Mouse (Mus musculus) heart, embryonic 16.5 days (tissue): Measurements from ENCODE around the gene Mroh7. TPM values are rescaled to one million over a fixed set of nuclear protein-coding genes. Genes with fewer than 3 reads are reported as not detected.
A peak's percentile ranks its signal among the peaks of the same experiment; 100 is the strongest.

ENCODE experiments used
- ATAC-seq: fragments of 200-750 bp; cut with Nextera tagmentation; replicated peaks from 2 replicates; pipeline ENCODE4 v1.8.0; 2017; ENCODE audit warnings: moderate number of reproducible peaks; ENCODE audit not compliant: insufficient read depth, low FRiP score; ENCODE audit errors: extremely low read depth
- H3K27ac ChIP-seq: fragments of 300-500 bp; sonication (generic); 2 replicates; pipeline ENCODE4 v1.5.1; 2014; ENCODE audit warnings: mild to moderate bottlenecking, low read length, control low read depth, moderate library complexity
- H3K27me3 ChIP-seq: fragments of 300-500 bp; sonication (generic); 2 replicates; pipeline ENCODE4 v1.6.1; 2014; ENCODE audit warnings: low read length, mixed read lengths; ENCODE audit not compliant: control insufficient read depth, insufficient read depth
- H3K36me3 ChIP-seq: fragments of 300-500 bp; sonication (generic); 2 replicates; pipeline ENCODE4 v1.6.1; 2014; ENCODE audit not compliant: control insufficient read depth, insufficient read depth
- H3K4me1 ChIP-seq: fragments of 300-500 bp; sonication (generic); 2 replicates; pipeline ENCODE4 v1.6.1; 2014; ENCODE audit warnings: low read length, mixed read lengths; ENCODE audit not compliant: control insufficient read depth, insufficient read depth
- H3K4me2 ChIP-seq: fragments of 300-500 bp; sonication (generic); 2 replicates; pipeline ENCODE4 v1.6.1; 2014; ENCODE audit warnings: low read depth, mild to moderate bottlenecking, control low read depth, low read length
- H3K4me3 ChIP-seq: fragments of 300-500 bp; sonication (generic); 2 replicates; pipeline ENCODE4 v1.5.1; 2014; ENCODE audit warnings: mild to moderate bottlenecking, control low read depth, low read length
- H3K9ac ChIP-seq: fragments of 300-500 bp; sonication (generic); 2 replicates; pipeline ENCODE4 v1.6.1; 2014; ENCODE audit warnings: low read length, control low read depth
- H3K9me3 ChIP-seq: fragments of 300-500 bp; sonication (generic); replicated peaks from 2 replicates; pipeline ENCODE4 v1.6.1; 2016; ENCODE audit warnings: low read length; ENCODE audit not compliant: control insufficient read depth
- WGBS: fragments of 180-500 bp; shearing (Covaris S2); extraction: QIAGEN DNeasy Blood & Tissue Kit; methylation state at CpG from one replicate; pipeline ENCODE4 v1.1.7; 2014; 5-methylcytosine and 5-hydroxymethylcytosine counted together
- polyA plus RNA-seq: library from polyadenylated mRNA; unstranded; fragments of >200 nt; fragmentation: Nextera tagmentation; extraction: Ambion mirVana; gene quantifications from 2 replicates; pipeline ENCODE4 v1.2.1, GENCODE M21; 2015

Mroh7 gene
- polyA plus RNA-seq, 1 experiment from 2014 or later: 0.54 TPM

DNA sequence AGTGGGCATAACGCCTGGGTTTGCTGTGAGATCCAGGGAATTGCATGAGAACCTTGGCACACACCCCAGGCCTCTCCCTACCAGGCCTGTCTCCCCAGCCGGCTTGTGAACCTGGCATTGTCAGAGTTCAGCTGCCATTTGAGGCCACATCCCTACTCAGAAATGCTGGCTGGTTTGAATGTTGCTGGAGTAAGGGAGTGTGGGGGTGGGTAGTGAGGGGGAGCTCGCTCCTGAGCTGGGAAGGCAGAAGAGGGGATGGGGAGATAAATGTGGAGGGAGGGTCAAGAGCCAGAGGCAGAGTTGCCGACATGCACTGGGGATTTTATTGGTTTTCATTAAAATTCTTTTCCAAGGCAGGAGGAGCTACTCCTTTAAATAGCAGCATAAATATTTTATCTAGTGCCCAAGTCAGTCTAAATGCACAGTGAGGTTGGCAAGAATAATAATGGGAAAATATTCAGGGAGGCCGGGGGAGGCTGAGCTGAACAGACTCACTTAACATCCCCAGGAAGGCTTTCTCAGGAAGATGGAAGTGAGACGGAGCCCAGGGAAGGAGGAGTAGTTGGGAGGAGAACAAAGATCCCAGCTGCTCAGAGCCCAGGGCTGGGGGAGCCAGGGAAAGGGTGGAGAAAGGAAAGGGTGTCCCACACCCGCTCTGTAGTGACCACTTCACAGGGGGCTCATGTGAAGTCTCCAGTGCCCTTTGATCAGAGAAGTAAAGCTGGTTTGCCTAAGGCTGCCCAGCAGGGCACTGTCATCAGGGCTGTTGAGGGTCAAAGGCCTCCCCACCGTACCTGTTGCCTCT is 97.2 kb downstream of the Mroh7 start:
- Histone ChIP-seq H3K9ac (no peak overlapping the region), H3K4me1 (0 out of 2 replicates have a peak, but pooled peaks cover 2% of the 10 kb centered on the region)
- no peak for ATAC-seq

DNA sequence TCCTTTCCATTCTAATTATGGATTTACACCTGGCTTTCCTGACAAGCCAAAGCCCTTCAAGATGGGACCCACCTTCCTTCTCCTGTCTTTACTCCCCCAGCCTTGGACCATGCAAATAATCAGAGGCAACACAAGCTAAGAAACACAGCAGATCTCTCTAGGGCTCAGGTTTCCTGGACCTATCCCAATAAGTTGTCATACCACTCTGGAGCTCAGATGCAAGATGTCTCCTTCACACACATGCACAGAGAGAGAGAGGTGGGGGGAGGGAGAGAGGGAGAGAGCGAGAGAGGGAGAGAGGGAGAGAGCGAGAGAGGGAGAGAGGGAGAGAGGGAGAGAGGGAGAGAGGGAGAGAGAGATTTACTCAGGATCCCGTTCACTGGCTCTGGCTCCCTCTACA is 98.4 kb downstream of the Mroh7 start:
- H3K9ac ChIP-seq: no peak overlapping the region
- no peaks in the 10 kb centered on the region for H3K9me3 ChIP-seq
- H3K4me1 ChIP-seq: 0 out of 2 replicates have a peak, but pooled peaks cover 2% of the 10 kb centered on the region
- H3K27ac ChIP-seq: no peak overlapping the region
- ATAC-seq: no peak
- peaks cover 20% of the 10 kb centered on the region for H3K27me3 ChIP-seq
- H3K4me2 ChIP-seq: no peak overlapping the region
- no peaks in the 10 kb centered on the region for H3K36me3 ChIP-seq
- no peak overlapping the region for H3K4me3 ChIP-seq
- 54% methylated on average over 1 of the region's 3 CpGs for WGBS

More for the DNA sequence above, 97.2 kb downstream of the Mroh7 start:
- H3K9me3 ChIP-seq: no peaks in the 10 kb centered on the region
- H3K4me2 ChIP-seq: no peak overlapping the region
- peaks cover 15% of the 10 kb centered on the region for H3K27me3 ChIP-seq
- H3K27ac ChIP-seq: peak overlapping the region; percentile 31; the same call in 1 of the 2 replicates
- no peaks in the 10 kb centered on the region for H3K36me3 ChIP-seq
- WGBS: 25% methylated on average over 8 of the region's 8 CpGs
- no peak overlapping the region for H3K4me3 ChIP-seq

Other genes with a start within 250 kb of the Mroh7 start
- gene Bsnd, start 238.6 kb downstream of the Mroh7 start, polyA plus RNA-seq: not detected in 2 replicates
- gene Dhcr24, start 169.9 kb downstream of the Mroh7 start, polyA plus RNA-seq: 1.7 and 1.9 TPM in 2 replicates
- not detected in 2 replicates for gene Lexm, start 113.7 kb downstream of the Mroh7 start, polyA plus RNA-seq
- 0.50 and 0.55 TPM in 2 replicates for gene Ttc22, start 108.5 kb downstream of the Mroh7 start, polyA plus RNA-seq
- 10.5 and 10.9 TPM in 2 replicates for gene Pars2, start 79.9 kb downstream of the Mroh7 start, polyA plus RNA-seq
- gene Ttc4, start 52.0 kb downstream of the Mroh7 start, polyA plus RNA-seq: 62.8 and 64.1 TPM in 2 replicates
- gene Fam151a, start 3.0 kb upstream of the Mroh7 start, polyA plus RNA-seq: 0.24 TPM in 1 of 2 replicates, not detected in the other
- gene Acot11, start 74.1 kb upstream of the Mroh7 start, polyA plus RNA-seq: 7.9 and 8.1 TPM in 2 replicates
- 51.2 and 52.9 TPM in 2 replicates for gene Ssbp3, start 179.8 kb upstream of the Mroh7 start, polyA plus RNA-seq